9 mouse cellular contexts compared by ENCODE assay signal in the genomic region with DNA sequence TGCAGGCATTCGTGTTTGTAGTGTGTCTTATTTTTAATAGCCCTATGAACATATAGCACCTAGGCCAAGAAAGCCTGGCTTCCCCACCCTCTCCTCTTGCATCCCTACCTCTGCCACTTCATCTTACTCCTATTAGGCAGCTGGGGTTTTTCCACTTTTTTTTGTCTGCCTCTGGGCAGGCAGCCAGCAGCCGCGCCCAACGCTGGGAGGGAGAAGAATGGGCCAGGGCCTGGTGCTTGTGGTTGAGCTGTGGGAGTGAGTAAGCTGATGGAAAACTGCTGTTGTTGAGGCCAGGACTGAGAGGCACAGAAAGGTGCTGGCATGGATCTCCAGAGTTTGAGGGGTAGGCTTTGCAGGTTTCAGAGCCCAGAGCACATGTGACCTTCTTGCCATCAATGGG. TPM values are rescaled to one million over a fixed set of nuclear protein-coding genes. Genes with fewer than 3 reads are reported as not detected.
DNase-seq lines count a peak whose midpoint lies in the region; ATAC-seq lines count a peak whose summit lies in the region.
"Had no signal": no experiment of that assay in that cellular context is flagged by ENCODE, and none has a peak within 500 bp of the region (broad histone marks: within the 10 kb centered on the region; RNA-seq: fewer than 3 reads in every experiment).

No protein-coding gene starts in this region.

- H3K27ac ChIP-seq in embryonic facial prominence, embryonic 15.5 days (replicated peaks): peak overlapping the region; percentile 92
- 0 out of 2 replicates have a peak overlapping the region, but pooled peaks have one; percentile 13 for H3K27ac ChIP-seq in heart, embryonic 10.5 days
- H3K27ac ChIP-seq in kidney, embryonic 16.5 days (ENCODE audit: low read length): peak overlapping the region; percentile 80

- H3K9ac ChIP-seq in embryonic facial prominence, embryonic 15.5 days: no peak overlapping the region
- no peak overlapping the region for H3K9ac ChIP-seq in kidney, embryonic 16.5 days (replicated peaks; ENCODE audit: low read length)

- WGBS in embryonic facial prominence, embryonic 15.5 days: 5% methylated on average over 4 of the region's 4 CpGs
- WGBS in heart, embryonic 10.5 days: 69% methylated on average over 4 of the region's 4 CpGs
- 50% methylated on average over 4 of the region's 4 CpGs for WGBS in kidney, embryonic 16.5 days

- no peaks in the 10 kb centered on the region for H3K36me3 ChIP-seq in embryonic facial prominence, embryonic 15.5 days
- H3K36me3 ChIP-seq in heart, embryonic 10.5 days: no peaks in the 10 kb centered on the region
- H3K36me3 ChIP-seq in kidney, embryonic 16.5 days (ENCODE audit: insufficient read depth, low read length): no peaks in the 10 kb centered on the region

- peak; percentile 79 for ATAC-seq in embryonic facial prominence, embryonic 15.5 days (ENCODE audit: insufficient number of reproducible peaks, low FRiP score, low TSS enrichment, low read depth)
- peak; percentile 81 for ATAC-seq in kidney, embryonic 16.5 days (ENCODE audit: low FRiP score, low TSS enrichment)

- H3K27me3 ChIP-seq in embryonic facial prominence, embryonic 15.5 days: no peaks in the 10 kb centered on the region
- no peaks in the 10 kb centered on the region for H3K27me3 ChIP-seq in heart, embryonic 10.5 days (ENCODE audit: insufficient read depth, poor library complexity, severe bottlenecking)
- no peaks in the 10 kb centered on the region for H3K27me3 ChIP-seq in kidney, embryonic 16.5 days (ENCODE audit: insufficient read depth, low read length)

- H3K9me3 ChIP-seq in embryonic facial prominence, embryonic 15.5 days (replicated peaks): no peaks in the 10 kb centered on the region
- H3K9me3 ChIP-seq in heart, embryonic 10.5 days: no peaks in the 10 kb centered on the region
- no peaks in the 10 kb centered on the region for H3K9me3 ChIP-seq in kidney, embryonic 16.5 days (ENCODE audit: low read length)
- H3K9me3 ChIP-seq: megakaryocyte, embryonic 14.5 days had no signal

- H3K4me3 ChIP-seq in embryonic facial prominence, embryonic 15.5 days (replicated peaks): no peak overlapping the region
- H3K4me3 ChIP-seq in heart, embryonic 10.5 days: no peak overlapping the region
- no peak overlapping the region for H3K4me3 ChIP-seq in kidney, embryonic 16.5 days (ENCODE audit: low read length)

- peak; percentile 92 to 96 for DNase-seq in urinary bladder, adult 18-20 months (ENCODE audit: low spot score in 2 of 2)
- DNase-seq in urinary bladder, postnatal 10 days (ENCODE audit: low spot score): no peak
- DNase-seq in heart, embryonic 10.5 days (ENCODE audit: low spot score): peak; percentile 82
- peak; percentile 87 for DNase-seq in lung, postnatal 36 days
- DNase-seq in urinary bladder, postnatal 14 days (ENCODE audit: low spot score): peak; percentile 93
- DNase-seq in T-cell, adult 2 months (ENCODE audit: low spot score): no peak

- 0 out of 2 replicates have a peak overlapping the region, but pooled peaks have one; percentile 6 for H3K4me2 ChIP-seq in embryonic facial prominence, embryonic 15.5 days (replicated peaks)
- no peak overlapping the region for H3K4me2 ChIP-seq in kidney, embryonic 16.5 days (replicated peaks; ENCODE audit: low read depth, low read length)

- H3K4me1 ChIP-seq in embryonic facial prominence, embryonic 15.5 days: peaks cover 76% of the 10 kb centered on the region
- 0 out of 2 replicates have a peak, but pooled peaks cover 15% of the 10 kb centered on the region for H3K4me1 ChIP-seq in heart, embryonic 10.5 days
- H3K4me1 ChIP-seq in kidney, embryonic 16.5 days (ENCODE audit: insufficient read depth, low read length): peaks cover 18% of the 10 kb centered on the region

RNA-seq across cellular contexts. Expression of gene S100a4, which starts 0.8 kb away (rescaled TPM):
- polyA plus RNA-seq in embryonic facial prominence, embryonic 15.5 days (2015; fragmentation: Nextera tagmentation; extraction: Ambion mirVana): 24.9 and 31.5 TPM in 2 replicates
- polyA plus RNA-seq in heart, embryonic 10.5 days (2016; fragmentation: Nextera tagmentation; extraction: Ambion mirVana): 0.30 and 0.43 TPM in 2 replicates
- polyA plus RNA-seq in kidney, embryonic 16.5 days (2015; fragmentation: Nextera tagmentation; extraction: Ambion mirVana): 3.6 and 5.5 TPM in 2 replicates

RNA-seq across cellular contexts. Expression of gene Gm42674, which starts 2.7 kb away (rescaled TPM):
- polyA plus RNA-seq in embryonic facial prominence, embryonic 15.5 days (2015; fragmentation: Nextera tagmentation; extraction: Ambion mirVana): not detected in 2 replicates
- polyA plus RNA-seq in heart, embryonic 10.5 days (2016; fragmentation: Nextera tagmentation; extraction: Ambion mirVana): not detected in 2 replicates
- not detected in 2 replicates for polyA plus RNA-seq in kidney, embryonic 16.5 days (2015; fragmentation: Nextera tagmentation; extraction: Ambion mirVana)

RNA-seq across cellular contexts. Expression of gene S100a5, which starts 3.9 kb away (rescaled TPM):
- 2.8 and 3.1 TPM in 2 replicates for polyA plus RNA-seq in embryonic facial prominence, embryonic 15.5 days (2015; fragmentation: Nextera tagmentation; extraction: Ambion mirVana)
- polyA plus RNA-seq in heart, embryonic 10.5 days (2016; fragmentation: Nextera tagmentation; extraction: Ambion mirVana): not detected in 2 replicates
- 0.45 and 0.99 TPM in 2 replicates for polyA plus RNA-seq in kidney, embryonic 16.5 days (2015; fragmentation: Nextera tagmentation; extraction: Ambion mirVana)

RNA-seq across cellular contexts. Expression of gene S100a6, which starts 8.3 kb away (rescaled TPM):
- 449 and 474 TPM in 2 replicates for polyA plus RNA-seq in embryonic facial prominence, embryonic 15.5 days (2015; fragmentation: Nextera tagmentation; extraction: Ambion mirVana)
- 27.3 and 28.9 TPM in 2 replicates for polyA plus RNA-seq in heart, embryonic 10.5 days (2016; fragmentation: Nextera tagmentation; extraction: Ambion mirVana)
- 173 and 181 TPM in 2 replicates for polyA plus RNA-seq in kidney, embryonic 16.5 days (2015; fragmentation: Nextera tagmentation; extraction: Ambion mirVana)

RNA-seq across cellular contexts. Expression of gene S100a2, which starts 14.4 kb away (rescaled TPM):
- polyA plus RNA-seq in embryonic facial prominence, embryonic 15.5 days (2015; fragmentation: Nextera tagmentation; extraction: Ambion mirVana): not detected in 2 replicates
- not detected in 2 replicates for polyA plus RNA-seq in heart, embryonic 10.5 days (2016; fragmentation: Nextera tagmentation; extraction: Ambion mirVana)
- not detected in 2 replicates for polyA plus RNA-seq in kidney, embryonic 16.5 days (2015; fragmentation: Nextera tagmentation; extraction: Ambion mirVana)

Comparison
In these comparisons a context has a peak if more than half of its experiments do, and no peak if none do; other contexts are left out.
1. DNase-seq: peak in urinary bladder, adult 18-20 months (2 of 2), heart, embryonic 10.5 days (single experiment), lung, postnatal 36 days (single experiment) and urinary bladder, postnatal 14 days (single experiment); none in urinary bladder, postnatal 10 days (single experiment) and T-cell, adult 2 months (single experiment).
2. H3K27ac ChIP-seq: peak in every context shown above with its lines; median percentile 92 in embryonic facial prominence, embryonic 15.5 days; 80 in kidney, embryonic 16.5 days; 13 in heart, embryonic 10.5 days.